Mouse (Mus musculus): Measurements from ENCODE around the gene Armc12. TPM values are rescaled to one million over a fixed set of nuclear protein-coding genes. Genes with fewer than 3 reads are reported as not detected.

The Armc12 gene
- total RNA-seq, 2 experiments from 2014 or later = not detected

DNA sequence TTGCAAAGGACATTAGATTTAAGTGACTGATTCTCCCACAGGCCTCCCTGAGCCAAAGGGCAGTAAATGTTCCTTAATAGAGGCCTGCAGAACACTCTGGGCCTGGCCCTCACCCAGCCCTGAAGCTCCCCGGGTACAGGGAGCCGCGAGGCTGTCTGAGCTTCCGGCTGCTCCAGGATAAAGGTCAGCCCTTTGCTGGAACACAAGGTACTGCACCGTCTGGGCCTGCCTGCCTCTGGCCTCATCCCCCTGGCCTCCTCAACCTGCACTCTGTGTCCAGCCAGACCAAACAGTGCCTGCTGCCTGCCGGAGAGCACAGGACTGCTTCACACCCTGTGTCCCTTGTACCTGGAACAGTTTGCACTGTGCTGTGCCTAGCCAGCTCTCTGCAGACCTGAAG is 17.9 kb upstream of the Armc12 start:
- no peak for DNase-seq (ENCODE audit: extremely low spot score in 1 of 2, low spot score in 1 of 2)

GRCm38 (mm10) chr17:28513337-28513736 is 17.3 kb upstream of the Armc12 start:
- no peak for DNase-seq (ENCODE audit: extremely low spot score in 1 of 2, low spot score in 1 of 2)

DNA sequence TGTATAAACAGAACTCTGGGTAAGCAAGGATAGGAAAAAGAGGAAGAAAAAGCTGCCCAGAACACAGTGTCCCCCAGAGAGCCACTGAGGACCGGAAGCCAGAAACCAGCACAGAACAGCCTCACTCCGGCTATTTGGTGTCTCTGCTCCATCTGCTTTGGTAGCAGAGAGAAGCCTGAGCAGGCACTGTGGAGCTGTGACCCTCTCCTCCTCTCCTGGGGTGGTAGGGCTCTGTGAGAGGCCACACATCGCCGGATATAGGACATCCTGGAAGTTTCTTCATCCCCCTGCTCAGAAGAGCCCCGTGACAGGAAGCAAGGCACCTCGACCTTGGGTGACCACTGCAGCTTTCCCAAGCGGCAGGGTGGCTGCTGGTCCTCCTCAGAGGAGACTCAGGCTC is 16.8 kb upstream of the Armc12 start:
- no peak for DNase-seq (ENCODE audit: extremely low spot score in 1 of 2, low spot score in 1 of 2)

DNA sequence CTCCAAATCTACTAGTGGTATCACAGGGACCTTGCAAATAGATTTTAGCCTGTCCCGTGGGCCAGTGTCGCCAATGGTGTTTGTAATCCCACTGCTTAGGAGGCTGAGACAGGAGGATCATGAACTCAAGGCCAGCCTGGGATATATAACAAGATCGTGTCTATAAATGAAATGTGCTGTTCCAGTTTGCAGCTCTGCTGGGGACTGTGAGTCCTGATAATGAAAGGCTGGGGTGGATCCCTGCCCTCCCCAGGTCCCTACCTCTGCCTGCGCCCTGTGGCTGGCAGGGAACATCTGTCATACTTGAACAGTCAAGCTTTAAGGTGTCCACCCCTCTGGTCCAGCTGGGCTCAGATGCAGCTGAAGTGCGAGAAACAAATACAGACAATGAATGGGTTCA is 16.1 kb upstream of the Armc12 start:
- no peak for DNase-seq (ENCODE audit: extremely low spot score in 1 of 2, low spot score in 1 of 2)

GRCm38 (mm10) chr17:28515431-28516341 is 14.9 kb upstream of the Armc12 start:
- DNase-seq (ENCODE audit: extremely low spot score in 1 of 2, low spot score in 1 of 2) = no peak

DNA sequence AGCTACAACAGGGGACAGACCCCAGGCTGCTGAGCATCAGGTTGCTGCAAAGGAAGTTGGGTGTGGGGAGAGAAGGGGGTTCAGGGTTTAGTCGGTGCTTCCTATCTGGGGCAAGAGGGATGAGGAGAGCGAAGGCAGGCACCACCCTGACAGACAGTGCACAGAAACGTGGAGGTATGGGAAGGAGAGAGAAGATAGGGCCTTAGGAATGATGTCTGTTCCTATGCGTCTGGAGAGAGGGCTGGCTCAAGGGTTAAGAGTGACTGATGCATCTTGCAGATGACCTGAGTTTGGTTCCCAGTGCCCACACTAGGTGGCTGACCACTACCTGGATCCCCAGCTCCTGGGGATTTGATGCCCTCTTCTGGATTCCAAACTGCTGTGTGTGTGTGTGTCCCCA is 13.7 kb upstream of the Armc12 start:
- DNase-seq (ENCODE audit: extremely low spot score in 1 of 2, low spot score in 1 of 2) = no peak

- DNase-seq (ENCODE audit: extremely low spot score in 1 of 2, low spot score in 1 of 2) = peak in 1 of 2 experiments; percentile 44
Measured at GRCm38 (mm10) chr17:28517441-28517955, 13.1 kb upstream of the Armc12 start, which contains the start of gene Fkbp5. TSS of gene Fkbp5 (minus strand) at chr17:28517527.

- peak; percentile 76 to 85 for DNase-seq (ENCODE audit: extremely low spot score in 1 of 2, low spot score in 1 of 2)
Measured at GRCm38 (mm10) chr17:28517956-28518614, 12.5 kb upstream of the Armc12 start.

DNA sequence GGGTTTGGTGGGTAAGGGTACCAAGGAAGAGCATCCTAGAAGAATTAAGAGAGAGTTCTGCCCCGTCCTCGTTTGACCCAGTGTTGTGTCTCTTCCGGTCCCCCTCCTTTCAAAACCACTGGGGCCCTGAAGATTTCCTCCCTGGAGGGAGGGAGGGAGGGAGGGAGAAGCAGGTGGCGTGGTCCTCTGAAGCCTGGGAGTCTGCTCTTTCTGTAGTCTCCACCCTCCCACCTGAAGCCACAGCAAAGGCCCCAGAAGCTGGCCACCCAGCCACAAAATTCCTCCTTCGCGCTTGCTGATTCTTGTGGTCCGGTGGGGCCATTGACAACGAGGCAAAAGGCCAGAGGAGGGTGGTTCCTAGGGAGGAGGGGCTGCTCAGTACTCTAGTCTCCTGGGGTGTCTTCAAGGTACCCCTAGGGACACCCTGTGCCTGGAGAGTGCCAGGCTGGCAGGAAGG is 12.0 kb upstream of the Armc12 start:
- no peak for DNase-seq (ENCODE audit: extremely low spot score in 1 of 2, low spot score in 1 of 2)

GRCm38 (mm10) chr17:28519827-28520226 is 10.8 kb upstream of the Armc12 start:
- no peak for DNase-seq (ENCODE audit: extremely low spot score in 1 of 2, low spot score in 1 of 2)

DNA sequence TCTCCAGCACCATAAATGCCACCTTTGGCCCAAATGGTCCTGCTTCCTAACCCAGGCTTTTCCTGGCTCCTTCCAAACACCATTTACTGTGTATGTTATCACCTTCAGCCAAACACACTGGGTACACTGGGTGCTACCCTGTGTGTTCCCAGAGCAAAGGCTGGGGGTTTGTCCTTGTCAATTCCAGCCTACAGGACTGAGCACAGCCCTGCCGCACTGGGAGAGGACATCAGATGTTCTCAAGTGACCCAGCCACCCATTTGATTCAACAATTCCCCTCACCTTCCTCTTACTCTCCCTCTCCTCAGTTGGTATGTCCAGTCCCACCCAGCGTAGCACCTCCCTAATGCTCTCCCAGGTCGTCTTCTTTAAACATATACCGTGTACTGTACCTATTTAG is 10.0 kb upstream of the Armc12 start:
- no peak for DNase-seq (ENCODE audit: extremely low spot score in 1 of 2, low spot score in 1 of 2)

GRCm38 (mm10) chr17:28521071-28521726 is 9.4 kb upstream of the Armc12 start:
- DNase-seq (ENCODE audit: extremely low spot score in 1 of 2, low spot score in 1 of 2) = no peak

DNA sequence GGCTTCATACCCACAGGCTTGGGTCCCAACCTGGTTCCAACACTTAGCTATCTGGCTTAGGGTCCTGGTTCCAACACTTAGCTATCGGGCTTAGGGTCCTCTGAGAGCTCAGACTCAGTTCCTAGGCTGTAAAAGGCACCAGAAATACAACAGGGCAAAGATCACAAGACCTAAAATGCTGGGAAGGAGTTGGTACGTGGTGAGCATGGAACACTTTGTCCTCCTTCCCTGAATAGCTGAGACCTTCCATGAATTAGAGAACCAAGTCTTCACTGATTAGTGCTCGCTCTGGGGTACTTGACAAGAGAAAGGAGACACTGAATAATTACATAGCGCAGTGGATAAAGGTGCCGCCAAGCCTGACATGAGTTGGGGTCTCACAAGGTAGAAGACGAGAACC is 8.7 kb upstream of the Armc12 start:
- DNase-seq (ENCODE audit: extremely low spot score in 1 of 2, low spot score in 1 of 2) = no peak

DNA sequence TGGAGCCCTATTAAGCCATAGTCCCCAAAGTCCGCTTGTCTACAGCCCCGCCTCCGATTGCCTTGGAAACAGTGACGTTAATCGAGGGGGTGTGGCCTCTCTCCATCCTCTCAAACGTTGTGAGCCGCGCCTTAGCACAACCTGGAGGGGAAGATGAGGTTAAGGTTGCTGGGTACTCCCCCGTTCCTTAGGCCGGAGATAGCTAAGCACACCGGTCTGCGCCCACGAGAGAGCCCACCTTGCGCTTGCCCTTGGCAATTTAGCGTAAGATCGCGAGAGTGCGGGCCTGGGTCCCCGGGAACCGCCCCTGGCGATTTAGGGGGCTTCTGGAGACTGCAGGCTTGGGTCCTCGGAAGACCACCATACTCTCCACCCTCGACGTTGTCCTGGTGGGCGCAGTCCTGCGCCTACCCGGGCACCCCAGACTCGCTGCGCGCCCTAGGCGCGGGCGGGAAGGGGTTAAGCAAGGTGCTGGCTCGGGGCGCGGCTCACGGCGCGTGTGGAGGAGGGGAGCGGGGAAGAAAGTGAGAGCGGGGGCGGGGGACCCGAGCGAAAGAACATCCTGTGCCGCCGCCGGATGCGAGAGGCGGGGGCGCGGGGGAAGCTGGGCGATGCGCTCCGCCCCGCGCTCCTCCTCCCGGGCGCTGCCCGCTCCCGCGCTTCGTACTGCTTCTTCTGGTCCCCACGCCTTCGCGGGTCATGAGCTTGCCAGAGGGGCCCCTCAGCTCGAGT is 7.8 kb upstream of the Armc12 start:
- DNase-seq (ENCODE audit: extremely low spot score in 1 of 2, low spot score in 1 of 2) = peak; percentile 87 to 89

- no peak for DNase-seq (ENCODE audit: extremely low spot score in 1 of 2, low spot score in 1 of 2)
Measured at GRCm38 (mm10) chr17:28523355-28524008, 7.1 kb upstream of the Armc12 start.

GRCm38 (mm10) chr17:28524009-28524695 is 6.5 kb upstream of the Armc12 start:
- no peak for DNase-seq (ENCODE audit: extremely low spot score in 1 of 2, low spot score in 1 of 2)

GRCm38 (mm10) chr17:28524831-28525430 is 5.7 kb upstream of the Armc12 start:
- no peak for DNase-seq (ENCODE audit: extremely low spot score in 1 of 2, low spot score in 1 of 2)

DNA sequence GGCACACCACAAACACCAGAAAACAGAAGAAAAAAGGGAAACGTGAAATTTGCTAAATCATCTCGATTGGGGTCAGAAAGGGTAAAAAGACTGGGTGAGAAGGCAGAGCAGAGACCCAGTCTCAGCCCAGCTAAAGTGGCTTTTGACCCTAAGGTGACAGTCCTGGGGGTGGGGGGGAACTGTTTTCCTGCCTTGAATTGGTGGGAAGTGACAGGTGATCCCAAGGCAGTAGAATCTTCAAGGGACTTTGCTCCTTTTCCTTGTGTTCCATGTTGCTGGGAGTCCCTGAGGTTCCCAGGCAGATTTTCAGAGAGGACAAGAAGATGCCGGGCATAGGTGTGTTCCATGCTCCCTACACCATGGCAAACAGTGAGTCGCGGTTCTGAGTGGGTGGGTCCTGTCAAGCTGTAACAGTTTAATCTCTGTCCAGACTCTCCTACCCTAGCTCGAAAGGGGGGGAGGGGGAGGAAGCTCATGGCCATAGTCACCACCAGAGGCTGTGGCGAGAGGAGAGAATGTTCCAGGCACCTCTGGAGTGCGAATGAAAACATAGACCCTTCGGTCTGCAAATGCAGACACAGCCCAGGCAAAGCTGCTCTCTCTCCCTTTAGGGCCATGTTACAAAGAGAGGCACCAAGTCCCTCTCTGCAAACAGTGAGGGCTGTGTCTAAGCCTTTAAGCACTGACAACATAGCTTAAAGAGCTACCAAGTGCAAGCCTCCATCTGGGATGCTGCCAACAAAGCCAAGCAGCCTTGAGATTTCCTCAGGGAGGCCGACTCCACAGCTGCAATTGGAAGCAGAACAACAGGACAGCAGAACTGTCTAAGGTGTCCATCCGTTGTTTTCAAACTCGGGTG is 3.2 kb upstream of the Armc12 start:
- DNase-seq (ENCODE audit: extremely low spot score in 1 of 2, low spot score in 1 of 2) = no peak

All from layer of hippocampus, postnatal 25 days (tissue).